Mouse (Mus musculus): Measurements from ENCODE around the gene Gnat1.

Gene Gnat1

GRCm38 (mm10) chr9:107653474-107653873, 26.0 kb downstream of the Gnat1 start:
- in situ Hi-C loops (cut with MboI; ENCODE audit: unreplicated experiment in 2 of 2), result loop anchor here in 1 of 2 experiments (25.0 kb wide), 1 partner anchor 291 kb away; no protein-coding TSS in a partner anchor

GRCm38 (mm10) chr9:107650708-107651481, 28.6 kb downstream of the Gnat1 start:
- in situ Hi-C loops (cut with MboI; ENCODE audit: unreplicated experiment in 2 of 2), result loop anchor here in 1 of 2 experiments (25.0 kb wide), 1 partner anchor 289 kb away; no protein-coding TSS in a partner anchor

GRCm38 (mm10) chr9:107650225-107650624, 29.3 kb downstream of the Gnat1 start:
- in situ Hi-C loops (cut with MboI; ENCODE audit: unreplicated experiment in 2 of 2), result loop anchor here in 1 of 2 experiments (25.0 kb wide), 1 partner anchor 288 kb away; no protein-coding TSS in a partner anchor

GRCm38 (mm10) chr9:107648767-107649166, 30.7 kb downstream of the Gnat1 start:
- in situ Hi-C loops (cut with MboI; ENCODE audit: unreplicated experiment in 2 of 2), result loop anchor here in 1 of 2 experiments (5.0 to 25.0 kb wide), 2 partner anchors 89 to 414 kb away; partner anchors contain the start of gene Amigo3

GRCm38 (mm10) chr9:107646975-107647374, 32.5 kb downstream of the Gnat1 start:
- in situ Hi-C loops (cut with MboI; ENCODE audit: unreplicated experiment in 2 of 2), result loop anchor here in 1 of 2 experiments (5.0 to 25.0 kb wide), 2 partner anchors 90 to 415 kb away; partner anchors contain the start of gene Amigo3

GRCm38 (mm10) chr9:107645577-107645976, 33.9 kb downstream of the Gnat1 start:
- in situ Hi-C loops (cut with MboI; ENCODE audit: unreplicated experiment in 2 of 2), result loop anchor here in 1 of 2 experiments (5.0 to 25.0 kb wide), 2 partner anchors 92 to 417 kb away; partner anchors contain the start of gene Amigo3

- in situ Hi-C loops (cut with MboI; ENCODE audit: unreplicated experiment in 2 of 2), result loop anchor here in 1 of 2 experiments (5.0 to 25.0 kb wide), 2 partner anchors 92 to 417 kb away; partner anchors contain the start of gene Amigo3
These were observed 34.4 kb downstream of the Gnat1 start for GRCm38 (mm10) chr9:107645153-107645510.

- in situ Hi-C loops (cut with MboI; ENCODE audit: unreplicated experiment in 2 of 2), result loop anchor here (5.0 to 25.0 kb wide), 4 partner anchors 33 to 418 kb away; partner anchors contain the start of genes Sema3b (in 2 of the 2), Amigo3 (in 1 of the 2) and Gnat1 (in 1 of the 2)
These were observed 34.9 kb downstream of the Gnat1 start for GRCm38 (mm10) chr9:107644495-107645152.

GRCm38 (mm10) chr9:107643544-107644214, 35.8 kb downstream of the Gnat1 start:
- in situ Hi-C loops (cut with MboI; ENCODE audit: unreplicated experiment in 2 of 2), result loop anchor here (5.0 to 25.0 kb wide), 3 partner anchors 34 to 419 kb away; partner anchors contain the start of genes Sema3b (in 2 of the 2), Amigo3 (in 1 of the 2) and Gnat1 (in 1 of the 2)

- in situ Hi-C loops (cut with MboI; ENCODE audit: unreplicated experiment in 2 of 2), result loop anchor here (5.0 to 25.0 kb wide), 3 partner anchors 34 to 421 kb away; partner anchors contain the start of genes Sema3b (in 2 of the 2), Amigo3 (in 1 of the 2) and Gnat1 (in 1 of the 2)
These were observed 37.8 kb downstream of the Gnat1 start for GRCm38 (mm10) chr9:107641666-107642065.

GRCm38 (mm10) chr9:107640257-107640772, 39.2 kb downstream of the Gnat1 start:
- in situ Hi-C loops (cut with MboI; ENCODE audit: unreplicated experiment in 2 of 2), result loop anchor here (5.0 to 25.0 kb wide), 3 partner anchors 33 to 422 kb away; partner anchors contain the start of genes Sema3b (in 2 of the 2), Amigo3 (in 1 of the 2) and Gnat1 (in 1 of the 2)

GRCm38 (mm10) chr9:107637070-107637469, 42.4 kb downstream of the Gnat1 start:
- in situ Hi-C loops (cut with MboI; ENCODE audit: unreplicated experiment in 2 of 2), result loop anchor here in 1 of 2 experiments (25.0 kb wide), 1 partner anchor 425 kb away; the partner anchor contains the start of gene Amigo3

- in situ Hi-C loops (cut with MboI; ENCODE audit: unreplicated experiment in 2 of 2), result loop anchor here in 1 of 2 experiments (25.0 kb wide), 1 partner anchor 427 kb away; the partner anchor contains the start of gene Amigo3
These were observed 44.1 kb downstream of the Gnat1 start, which contains the start of gene Gnai2 for GRCm38 (mm10) chr9:107635279-107636028. Gene Gnai2, minus strand, starts transcription at chr9:107635367.

GRCm38 (mm10) chr9:107634406-107635278, 44.9 kb downstream of the Gnat1 start:
- in situ Hi-C loops (cut with MboI; ENCODE audit: unreplicated experiment in 2 of 2), result loop anchor here in 1 of 2 experiments (25.0 kb wide), 1 partner anchor 428 kb away; the partner anchor contains the start of gene Amigo3

- in situ Hi-C loops (cut with MboI; ENCODE audit: unreplicated experiment in 2 of 2), result loop anchor here in 1 of 2 experiments (25.0 kb wide), 1 partner anchor 428 kb away; the partner anchor contains the start of gene Amigo3
These were observed 45.7 kb downstream of the Gnat1 start for GRCm38 (mm10) chr9:107633661-107634405.

GRCm38 (mm10) chr9:107633091-107633660, 46.3 kb downstream of the Gnat1 start:
- in situ Hi-C loops (cut with MboI; ENCODE audit: unreplicated experiment in 2 of 2), result loop anchor here in 1 of 2 experiments (25.0 kb wide), 1 partner anchor 429 kb away; the partner anchor contains the start of gene Amigo3

Data from v-Abl transformed pro-B cells (cell line).